Mouse (Mus musculus) spleen, postnatal 14 days (tissue): ENCODE data around the gene Wdr89.

ENCODE experiments used
- DNase-seq, 2 experiments: peaks; one replicate each; pipeline ENCODE4 v3.0.0; 2021 to 2022; ENCODE audit warnings: low spot score in 2 of 2

Wdr89 gene

DNA sequence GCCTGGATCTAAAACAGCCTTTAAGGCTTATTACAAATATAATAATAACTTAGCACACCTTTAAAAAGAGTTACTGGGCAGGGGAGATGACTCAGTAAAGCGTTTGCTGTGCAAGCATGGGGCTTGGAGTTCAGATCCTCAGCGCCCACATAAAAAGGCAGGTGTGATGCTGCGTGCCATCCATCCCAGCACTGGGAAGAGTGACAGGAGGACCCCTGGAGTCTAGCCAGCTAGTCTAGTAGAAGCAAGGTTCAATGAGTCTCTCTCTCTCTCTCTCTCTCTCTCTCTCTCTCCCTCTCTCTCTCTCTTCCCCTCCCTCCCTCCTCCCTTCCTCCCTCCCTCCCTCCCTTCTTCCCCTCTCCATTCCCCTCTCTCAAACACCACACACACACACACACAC, 53.8 kb downstream of the Wdr89 start:
- DNase-seq = no peak

- no peak for DNase-seq
These were observed 56.6 kb downstream of the Wdr89 start for GRCm38 (mm10) chr12:75612711-75613110.

DNA sequence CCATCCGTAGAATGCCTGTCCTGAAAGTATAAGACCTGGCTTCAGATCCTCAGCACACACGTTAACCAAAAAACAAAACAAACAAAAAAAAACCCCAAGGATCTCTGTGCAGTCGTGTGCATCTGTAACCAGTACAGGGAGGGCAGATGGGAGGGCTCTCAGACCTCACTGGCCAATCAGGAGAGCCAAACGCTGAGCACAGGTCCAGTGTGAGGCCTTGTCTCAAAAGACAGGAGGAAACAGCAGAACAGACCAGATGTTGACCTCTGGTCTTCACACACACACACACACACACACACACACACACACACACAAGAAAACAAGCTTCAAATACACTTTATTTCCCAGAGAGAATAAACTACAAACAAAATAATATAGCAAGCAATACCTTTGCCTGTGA, 69.8 kb downstream of the Wdr89 start:
- peak in 1 of 2 experiments; percentile 10 for DNase-seq

- no peak for DNase-seq
These were observed 70.3 kb downstream of the Wdr89 start for GRCm38 (mm10) chr12:75598988-75599387.

GRCm38 (mm10) chr12:75597707-75598106, 71.6 kb downstream of the Wdr89 start:
- no peak for DNase-seq

DNA sequence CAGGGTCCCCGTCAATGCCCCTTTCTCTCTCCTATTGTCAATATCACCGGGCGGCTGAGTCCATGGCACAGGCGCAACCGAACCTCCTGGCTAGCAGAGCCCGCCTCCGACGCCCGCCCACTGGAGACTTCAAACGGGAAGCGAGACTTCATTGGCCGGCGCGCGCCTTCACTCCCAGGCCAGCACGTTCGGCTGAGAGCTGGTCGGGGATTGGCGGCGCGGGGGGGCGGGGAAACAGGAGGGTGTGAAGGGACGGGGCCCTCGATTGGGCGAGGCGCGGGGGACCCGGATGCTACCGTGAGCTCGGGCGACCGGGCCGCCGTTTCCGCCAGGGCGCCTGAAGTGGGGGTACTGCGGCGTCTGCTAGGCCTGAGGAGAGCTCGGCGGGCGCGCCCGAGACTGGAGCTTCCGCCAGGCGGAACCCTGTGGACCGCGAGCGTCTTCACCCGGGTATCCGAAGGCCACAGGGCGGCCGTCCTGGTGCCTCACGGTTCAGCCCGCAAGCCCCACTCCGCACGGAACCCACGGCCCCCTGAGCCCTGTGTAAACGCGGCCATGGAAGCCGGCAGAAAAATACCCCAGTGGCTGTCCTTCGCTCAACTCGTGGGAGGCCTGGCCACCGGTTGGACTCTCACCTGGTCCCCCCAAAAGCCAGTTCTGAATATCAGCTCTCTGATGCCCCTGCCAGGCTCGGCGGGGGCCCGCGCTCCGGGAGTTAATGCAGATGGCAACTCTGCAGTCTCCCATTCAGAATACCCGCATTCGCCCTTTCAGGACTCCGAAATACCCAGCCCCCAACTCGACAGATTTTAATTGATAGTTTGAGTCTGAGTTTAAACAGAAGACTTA, 73.0 kb downstream of the Wdr89 start, which contains the start of gene Ppp2r5e:
TSS of gene Ppp2r5e (minus strand) at position 92 of the 849 bp plus-strand sequence.
- DNase-seq = peak; percentile 97 to 98

DNA sequence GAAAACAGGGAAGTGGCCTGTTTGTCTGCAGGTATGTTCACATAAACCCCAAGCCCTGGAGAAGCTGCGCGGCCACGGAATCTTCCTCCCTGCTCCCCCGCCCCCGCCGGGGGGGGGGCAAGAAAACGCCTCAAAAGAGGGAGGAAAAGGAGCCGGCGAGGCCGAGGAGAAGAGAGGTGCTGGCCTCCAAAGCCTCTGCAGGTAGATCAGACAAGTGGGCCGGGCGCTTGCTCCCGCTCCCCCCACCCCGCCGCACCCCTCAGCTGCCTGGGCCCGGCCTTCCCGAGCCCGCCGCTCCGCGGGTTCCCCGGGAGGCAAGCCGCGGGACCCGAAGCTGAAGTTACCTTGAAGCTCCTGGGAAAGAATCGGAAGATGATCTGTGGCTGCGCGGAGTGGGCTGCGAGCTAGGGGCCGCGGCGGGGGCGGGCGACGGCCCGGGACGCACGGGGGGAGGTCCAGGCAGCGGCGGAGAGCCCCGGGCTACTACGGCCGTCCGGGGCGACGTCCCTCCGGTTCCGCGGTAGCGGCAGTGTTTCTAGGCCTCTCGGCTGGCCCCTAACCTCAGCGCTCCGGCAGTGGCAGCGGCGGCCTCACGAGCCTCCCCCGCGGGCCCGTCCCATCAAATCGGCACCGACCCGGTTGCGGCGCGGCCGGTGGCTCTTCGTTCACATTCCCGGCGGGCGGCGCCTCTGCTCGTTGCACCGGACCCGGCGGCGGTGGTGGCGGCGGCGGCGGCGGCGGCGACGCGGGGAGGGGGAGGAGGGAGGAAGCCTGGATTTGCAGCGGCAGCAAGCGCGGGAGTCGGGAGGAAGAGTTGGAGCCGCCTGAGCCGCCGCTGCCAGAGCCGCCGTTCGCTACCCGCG, 73.8 kb downstream of the Wdr89 start:
- peak in 1 of 2 experiments; percentile 21 for DNase-seq

DNA sequence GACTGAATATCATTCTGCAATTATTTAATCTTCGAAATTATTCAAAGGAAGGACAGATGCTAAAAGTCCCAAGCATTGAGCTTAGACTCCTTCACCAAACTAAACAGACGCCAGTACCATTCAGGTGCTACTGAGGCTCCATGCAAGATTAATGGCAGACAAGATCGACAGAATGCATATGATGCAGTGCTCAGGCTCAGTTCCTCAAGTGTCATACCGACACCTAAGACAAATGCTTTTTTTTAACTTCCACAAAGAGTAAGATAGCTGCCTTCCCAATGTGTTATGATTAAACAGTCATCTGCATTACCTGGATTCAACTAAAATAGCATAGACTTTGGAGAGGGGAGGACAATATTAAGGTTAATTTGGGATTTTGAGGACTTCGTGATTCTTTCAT, 74.9 kb downstream of the Wdr89 start:
- DNase-seq = no peak

DNA sequence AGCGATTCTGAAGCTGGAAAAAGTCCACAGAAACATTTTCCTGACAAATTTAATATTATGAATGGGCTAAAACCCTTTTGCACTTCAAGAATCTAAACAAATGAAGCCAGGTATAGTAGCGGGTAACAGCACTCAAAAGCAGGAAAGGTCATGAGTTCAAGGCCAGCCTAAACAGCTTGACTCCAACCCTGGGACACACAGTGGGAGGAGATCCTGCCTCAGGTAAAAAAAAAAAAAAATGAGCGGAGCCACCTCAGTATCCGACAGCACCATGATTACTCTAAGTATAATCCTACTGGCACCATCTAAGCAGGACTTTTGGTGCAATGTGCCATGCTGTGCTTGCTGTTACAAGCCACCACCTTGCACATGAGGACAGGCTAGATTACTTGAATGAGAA, 75.5 kb downstream of the Wdr89 start:
- DNase-seq = no peak

DNA sequence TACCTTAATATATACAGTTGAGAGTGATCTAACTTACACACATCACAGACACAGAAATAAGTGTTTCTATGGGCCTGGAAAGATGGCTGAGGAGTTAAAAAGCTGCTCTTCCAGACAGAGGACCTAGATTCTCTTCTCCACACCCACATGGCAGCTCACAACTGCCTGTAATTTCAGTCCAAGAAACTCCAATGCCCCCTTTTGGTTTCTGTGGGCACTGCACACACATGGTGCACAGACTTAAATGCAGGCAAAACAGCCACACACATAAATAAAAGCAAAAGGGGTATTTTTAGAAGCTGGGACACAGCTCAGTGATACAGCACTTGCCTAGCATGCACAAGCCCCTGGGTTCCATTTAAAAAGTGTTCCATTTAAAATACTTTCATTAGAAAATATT, 81.8 kb downstream of the Wdr89 start:
- no peak for DNase-seq

GRCm38 (mm10) chr12:75583776-75584175, 85.6 kb downstream of the Wdr89 start:
- no peak for DNase-seq
